Mouse (Mus musculus): Measurements from ENCODE around the gene Chrdl2. TPM values are rescaled to one million over a fixed set of nuclear protein-coding genes. Genes with fewer than 3 reads are reported as not detected.
"Not testable (repeated sequence)": the region's sequence is repeated elsewhere in the genome, so short reads cannot be mapped to it uniquely, and the experiment has no call there.

Chrdl2 gene
- total RNA-seq, 2 experiments from 2014 or later, result not detected

DNA sequence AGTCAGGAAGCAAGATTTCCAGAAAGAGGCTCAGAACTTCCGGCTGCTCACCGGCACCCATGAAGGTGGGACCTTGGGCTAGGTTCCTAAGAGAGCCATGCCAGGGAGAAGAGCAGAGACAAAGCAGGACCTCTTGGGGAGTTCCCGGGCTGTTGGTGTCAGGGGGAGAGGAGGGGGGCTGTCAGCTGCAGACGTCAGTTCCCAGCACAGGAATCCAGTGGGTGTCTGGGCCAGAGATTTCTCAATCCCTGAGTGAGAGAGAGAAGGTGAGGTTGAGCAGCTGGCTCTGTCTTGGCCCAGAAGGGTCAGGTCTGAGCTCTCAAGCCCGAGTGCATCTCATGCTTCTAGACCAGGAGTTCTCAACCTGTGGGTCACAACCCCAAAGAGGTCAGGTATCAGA lies 27.7 kb downstream of the Chrdl2 start:
- intact Hi-C loops (cut with DNase I), result no loop called here
- no peak for DNase-seq

DNA sequence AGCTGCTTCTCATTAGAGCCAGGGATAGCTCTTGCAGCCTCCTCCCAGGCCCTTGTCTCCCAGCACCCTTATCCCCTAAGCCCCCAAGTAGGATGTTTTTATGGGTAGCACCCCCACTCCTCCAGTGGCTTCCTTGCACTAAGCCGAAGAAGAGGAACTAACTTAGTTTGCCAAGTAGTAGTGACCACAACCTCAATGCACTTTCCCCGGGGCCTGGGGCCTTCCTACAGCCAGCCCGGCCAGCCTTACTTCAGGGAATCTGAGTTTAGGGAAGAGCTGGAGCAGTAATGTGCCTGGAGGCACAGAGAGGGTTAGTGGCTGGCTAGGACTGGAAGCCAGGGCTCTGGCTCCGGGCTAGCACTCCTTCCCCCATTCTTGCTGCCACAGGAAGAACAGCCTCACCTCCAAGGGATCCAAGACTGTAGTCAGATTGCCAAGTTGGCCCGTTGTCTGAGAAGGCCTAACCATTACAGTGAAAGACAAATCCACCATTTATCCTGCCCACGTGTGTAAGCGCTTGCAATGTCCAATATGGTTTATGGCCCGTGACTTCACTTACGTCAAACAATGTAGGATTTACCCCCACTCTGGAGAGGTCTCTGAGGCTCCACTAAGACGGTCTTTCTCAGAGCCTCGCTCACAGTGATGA lies 29.0 kb downstream of the Chrdl2 start:
- peak; percentile 33 for DNase-seq
- intact Hi-C loops (cut with DNase I), result no loop called here

DNA sequence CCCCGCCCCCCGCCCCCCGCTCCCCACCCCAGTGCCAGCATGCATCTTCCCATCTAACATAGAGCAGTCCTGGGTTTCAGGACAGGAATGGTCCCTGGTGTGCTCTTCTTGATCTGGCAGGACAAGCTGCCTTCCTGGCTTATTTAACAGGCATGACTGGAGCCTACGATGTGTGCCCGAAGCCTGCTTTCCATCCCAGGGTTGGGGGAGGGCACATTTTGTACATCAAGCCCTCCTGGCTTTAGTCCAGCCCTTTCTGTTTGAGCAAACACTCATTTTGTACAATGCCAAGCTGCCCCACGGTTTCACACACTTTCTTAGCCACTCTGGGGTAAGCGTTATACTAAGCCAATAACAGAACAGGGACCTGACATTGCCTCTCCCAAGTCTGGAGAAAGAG lies 30.1 kb downstream of the Chrdl2 start:
- intact Hi-C loops (cut with DNase I), result no loop called here

DNA sequence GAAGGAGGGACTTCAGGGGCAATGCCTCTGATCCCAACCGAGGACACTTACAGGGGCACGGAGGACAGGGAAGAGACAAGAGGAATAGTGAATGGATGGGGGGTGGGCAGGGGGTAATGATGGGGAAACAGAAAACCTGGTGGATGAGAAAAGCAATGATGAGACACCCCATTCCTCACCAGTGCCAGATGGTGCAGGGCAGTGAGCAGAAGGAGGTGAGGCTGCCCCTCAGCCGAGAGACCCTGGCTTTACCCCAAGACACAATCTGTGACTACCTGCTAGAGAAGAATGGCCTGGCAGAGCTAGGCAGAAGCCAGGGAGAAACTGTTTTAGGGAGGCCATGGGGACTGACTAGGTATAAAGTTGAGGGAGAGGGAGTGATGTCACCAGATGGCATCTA lies 30.5 kb downstream of the Chrdl2 start:
- DNase-seq, result peak; percentile 80
- intact Hi-C loops (cut with DNase I), result no loop called here

More for the DNA sequence above, 30.1 kb downstream of the Chrdl2 start:
- peak; percentile 81 for DNase-seq

DNA sequence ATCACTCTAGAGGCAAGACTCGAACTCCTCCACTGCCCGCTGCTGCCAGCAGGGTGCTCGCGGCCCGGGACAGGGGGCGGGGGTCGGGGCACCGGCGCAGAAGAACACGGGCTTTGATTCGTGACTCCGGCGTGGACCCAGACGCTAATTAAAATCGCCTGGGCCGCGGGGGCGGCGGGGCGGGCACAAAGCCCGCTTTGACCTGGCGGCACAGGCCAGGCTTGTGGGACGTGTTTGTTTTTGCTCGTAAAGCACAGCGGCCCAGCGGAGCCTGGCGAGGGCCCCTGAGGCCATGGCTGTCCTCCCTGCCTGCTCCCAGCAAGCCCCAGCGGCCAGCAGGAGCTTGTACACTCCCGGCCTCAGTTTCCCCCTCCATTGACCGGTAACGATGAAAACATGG lies 36.1 kb downstream of the Chrdl2 start:
- no peak for DNase-seq
- intact Hi-C loops (cut with DNase I), result no loop called here

DNA sequence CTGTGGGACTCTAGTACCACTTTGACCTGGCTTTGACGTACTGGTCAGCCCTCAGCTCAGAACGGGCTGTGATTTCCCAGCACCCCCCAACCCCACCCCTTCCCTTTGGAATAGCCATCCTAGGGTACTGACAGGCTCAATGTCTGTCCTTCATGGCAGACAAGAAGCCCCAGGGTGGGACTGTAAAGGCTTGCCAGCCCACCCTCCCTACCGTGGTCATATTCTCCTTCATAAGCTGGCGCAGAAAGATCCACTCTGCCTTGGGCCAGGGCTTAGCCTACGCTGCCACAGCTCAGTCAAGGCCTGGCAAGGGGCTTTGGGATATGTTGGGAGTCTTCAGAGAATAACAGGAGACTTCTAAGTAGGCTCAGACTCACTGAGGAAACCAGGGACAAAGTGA lies 37.1 kb downstream of the Chrdl2 start:
- no peak for DNase-seq

DNA sequence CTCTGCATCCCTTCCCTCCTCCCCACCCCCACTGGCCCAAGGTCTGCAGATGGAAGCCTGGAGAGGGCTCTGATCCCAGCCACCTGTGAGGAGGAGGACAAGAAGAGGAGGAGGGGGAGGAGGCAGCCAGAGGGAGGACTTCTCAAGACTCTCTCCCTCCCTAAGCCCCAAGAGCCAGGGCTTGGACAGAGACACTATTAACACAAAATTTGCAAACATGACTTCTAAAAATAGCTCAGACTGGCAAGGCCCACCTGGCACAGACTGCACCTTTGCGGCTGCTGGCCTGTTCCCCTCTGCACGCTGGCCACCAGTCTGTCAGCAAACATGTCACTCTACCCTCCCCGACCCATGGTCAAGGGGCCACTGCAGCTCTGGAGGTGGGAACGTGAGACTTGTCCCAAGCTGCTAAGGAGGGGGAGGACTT lies 37.6 kb downstream of the Chrdl2 start:
- peak; percentile 54 for DNase-seq
- intact Hi-C loops (cut with DNase I), result no loop called here

More for the DNA sequence above, 37.1 kb downstream of the Chrdl2 start:
- intact Hi-C loops (cut with DNase I), result no loop called here

DNA sequence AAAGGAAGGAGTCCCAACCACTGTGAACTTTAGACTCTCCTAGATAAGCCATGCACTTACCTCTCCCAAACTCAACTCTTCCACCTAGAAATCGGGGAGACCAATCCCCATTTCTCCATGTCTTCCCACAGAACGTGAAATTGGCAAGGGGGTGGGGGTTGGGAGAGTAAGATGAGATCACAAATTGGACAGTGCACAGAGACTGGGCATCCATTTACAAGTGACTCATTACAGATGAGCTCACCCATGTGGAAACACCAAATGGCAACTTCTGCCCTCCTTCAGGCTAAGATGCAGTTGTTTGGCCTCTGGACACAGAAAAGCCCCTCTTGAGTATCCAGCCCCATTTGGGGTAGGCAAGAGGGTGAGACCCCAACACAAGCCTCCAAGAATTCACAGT lies 40.5 kb downstream of the Chrdl2 start:
- intact Hi-C loops (cut with DNase I), result no loop called here
- DNase-seq, result peak; percentile 41

DNA sequence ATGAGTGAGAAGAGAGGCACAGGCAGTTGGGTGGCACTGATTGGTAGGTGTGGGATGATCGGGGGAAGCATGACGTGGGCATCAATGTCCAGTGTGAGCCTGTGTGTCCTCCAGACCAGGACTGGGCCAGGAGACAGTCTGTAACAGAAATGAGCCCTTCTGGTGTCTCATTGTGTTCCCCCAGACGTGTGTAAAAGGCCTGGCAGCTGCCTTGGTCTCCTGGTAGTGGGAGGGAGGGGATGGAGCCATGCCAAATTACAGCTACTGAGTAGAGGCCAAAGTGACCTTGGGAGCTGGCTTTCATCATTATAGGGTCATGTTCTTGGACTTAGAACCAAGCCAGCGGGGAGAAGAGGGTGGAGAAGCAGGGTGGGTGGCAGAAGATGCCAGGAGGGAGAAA lies 45.9 kb downstream of the Chrdl2 start:
- intact Hi-C loops (cut with DNase I), result no loop called here
- peak; percentile 69 for DNase-seq

DNA sequence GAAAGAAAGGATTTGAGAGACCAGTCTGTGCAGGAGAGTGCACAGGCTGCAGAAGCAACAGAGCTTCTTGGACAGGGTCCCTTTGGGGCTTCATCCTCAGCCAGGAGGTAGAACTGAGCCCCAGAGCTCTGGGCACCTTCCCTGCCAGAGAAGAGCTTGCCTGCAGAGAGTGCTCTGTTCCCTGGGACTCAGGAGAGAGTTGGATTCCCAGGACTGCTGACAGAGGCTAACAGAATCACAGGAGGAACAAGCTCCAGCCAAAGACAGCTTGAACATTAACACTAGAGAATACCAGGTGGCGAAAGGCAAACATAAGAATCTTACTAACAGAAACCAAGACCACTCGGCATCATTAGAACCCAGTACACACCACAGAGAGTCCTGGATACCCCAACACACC lies 47.0 kb downstream of the Chrdl2 start:
- DNase-seq; intact Hi-C loops (cut with DNase I): not testable (repeated sequence)

DNA sequence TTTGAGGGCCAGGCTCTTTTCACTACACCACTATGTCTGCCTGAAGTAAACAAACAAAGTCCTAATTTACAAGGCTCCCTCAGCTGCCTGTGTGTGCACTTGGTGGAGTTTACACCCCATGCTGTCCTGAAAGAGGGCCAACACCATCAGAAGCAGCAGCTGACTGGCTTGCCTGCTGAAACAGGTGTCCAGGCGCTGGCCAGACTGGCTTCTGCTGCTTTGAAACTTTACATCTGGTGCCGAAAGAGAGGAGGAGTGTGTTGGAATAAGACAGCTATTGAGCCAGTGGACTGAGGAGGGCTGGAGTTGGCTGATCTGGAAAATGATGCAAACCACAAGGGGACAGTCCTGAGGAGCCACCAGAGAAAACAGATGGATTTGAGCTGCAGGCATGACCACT lies 68.0 kb downstream of the Chrdl2 start:
- peak; percentile 58 for DNase-seq
- intact Hi-C loops (cut with DNase I), result no loop called here

DNA sequence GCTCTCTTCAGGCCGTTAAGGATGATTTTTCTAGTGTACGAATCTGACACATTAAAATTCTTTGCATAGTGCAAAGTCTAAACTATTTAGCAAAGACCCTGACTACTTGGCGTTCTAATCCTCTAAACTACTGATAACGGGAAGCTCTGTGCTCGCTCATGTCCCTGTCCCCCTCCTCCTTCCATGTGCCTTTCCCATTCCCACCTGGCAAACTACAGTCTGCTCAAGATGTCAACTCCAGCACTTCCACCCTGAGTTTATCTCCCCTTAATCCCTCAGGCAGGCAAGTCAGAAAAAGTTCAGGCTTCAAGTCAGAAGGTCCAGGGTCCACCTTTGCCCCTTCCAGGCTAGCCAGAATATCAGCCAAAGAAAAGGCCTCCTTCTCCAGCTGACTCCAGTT lies 70.3 kb downstream of the Chrdl2 start:
- no peak for DNase-seq
- intact Hi-C loops (cut with DNase I), result no loop called here

DNA sequence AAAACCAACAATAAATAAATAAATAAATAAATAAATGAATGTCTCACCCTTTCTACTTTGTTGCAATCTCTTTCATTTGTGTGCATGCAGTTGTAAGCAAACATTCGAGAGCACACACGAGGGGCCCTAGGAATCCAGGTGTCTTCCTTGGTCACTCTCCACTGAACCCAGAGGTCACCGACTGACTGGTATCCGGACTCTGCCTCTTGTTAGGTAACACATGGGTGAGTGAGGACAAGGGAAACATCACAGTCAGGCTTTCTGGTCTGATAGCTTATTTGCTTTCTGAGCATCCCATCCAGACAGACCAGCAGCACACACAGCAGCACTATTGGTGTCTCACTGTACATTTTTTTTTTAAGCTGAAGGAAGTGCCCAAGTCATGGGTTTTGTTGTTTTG lies 71.1 kb downstream of the Chrdl2 start:
- DNase-seq, result no peak
- intact Hi-C loops (cut with DNase I), result no loop called here

DNA sequence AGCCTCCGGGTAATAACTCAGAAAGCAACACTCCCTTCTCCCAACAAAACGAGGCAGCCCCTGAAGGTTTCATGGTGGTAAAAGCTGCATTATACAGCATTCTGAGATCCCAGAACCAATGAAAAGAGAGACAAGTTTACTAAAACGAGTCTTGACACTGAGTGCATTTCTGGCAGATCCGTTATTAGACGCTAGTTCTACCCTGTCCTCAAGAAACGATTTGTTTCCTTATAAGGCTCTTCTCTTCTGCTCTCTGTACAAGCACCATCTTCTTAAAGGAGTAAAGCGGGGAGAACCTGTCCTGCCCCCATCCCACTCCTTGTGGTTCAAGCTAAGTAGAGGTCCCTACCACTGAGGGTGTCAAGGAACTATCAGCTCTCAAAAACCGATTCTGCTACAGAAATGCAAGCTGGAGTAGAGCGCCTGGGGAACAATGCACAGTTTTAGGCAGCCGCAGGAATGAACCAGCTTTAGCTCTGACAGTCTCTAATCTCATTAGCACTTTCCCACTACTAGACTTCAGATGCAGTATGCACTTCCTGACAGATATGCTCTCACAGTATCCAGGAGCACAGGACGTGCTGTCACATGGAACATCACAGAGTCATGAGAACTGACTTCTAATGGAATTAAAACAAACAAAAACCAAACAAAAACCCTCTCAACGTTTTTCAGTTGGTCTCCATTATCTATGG lies 74.3 kb downstream of the Chrdl2 start:
- intact Hi-C loops (cut with DNase I), result no loop called here

DNA sequence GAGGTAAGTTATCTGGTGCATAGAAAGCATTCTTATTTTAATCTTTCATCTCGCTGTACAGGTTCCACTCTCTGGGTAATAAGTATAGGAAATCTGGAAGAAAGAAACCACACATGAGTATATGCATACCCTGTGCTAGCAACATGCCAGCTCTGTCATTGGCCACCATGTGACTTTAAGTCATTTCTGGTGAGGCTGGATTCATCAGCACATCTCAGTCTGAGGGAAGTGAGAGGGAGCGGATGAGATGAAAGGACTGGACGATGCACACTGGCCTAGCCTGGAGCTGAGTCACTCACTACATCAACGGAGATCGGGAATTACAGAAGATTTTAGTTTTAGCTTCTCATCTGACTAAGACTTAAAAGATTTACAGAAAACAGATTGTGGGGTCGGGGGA lies 76.9 kb downstream of the Chrdl2 start:
- no peak for DNase-seq
- intact Hi-C loops (cut with DNase I), result no loop called here

More for the DNA sequence above, 74.3 kb downstream of the Chrdl2 start:
- no peak for DNase-seq

DNA sequence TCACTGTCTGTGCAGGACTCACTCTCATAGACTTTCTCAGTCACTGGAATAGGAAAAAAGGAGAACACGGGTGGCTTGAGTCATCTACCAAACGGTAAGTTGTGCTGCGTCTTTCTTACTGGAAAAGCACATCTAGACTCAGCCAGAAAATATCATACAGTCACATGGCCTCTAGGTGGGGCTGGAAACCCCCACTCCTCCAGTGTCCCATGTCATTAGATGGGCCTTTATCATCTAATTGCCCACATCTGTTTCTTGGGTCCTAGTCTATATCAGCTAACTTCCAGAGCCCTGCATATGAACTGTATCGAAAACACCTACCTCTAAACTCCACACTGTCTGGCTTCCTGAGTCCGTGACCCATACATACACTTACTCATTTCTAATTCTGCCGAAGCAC lies 77.8 kb downstream of the Chrdl2 start:
- DNase-seq, result no peak
- intact Hi-C loops (cut with DNase I), result no loop called here

Other genes starting within 250 kb of the Chrdl2 start
- gene Olfr521, start 242.7 kb upstream of the Chrdl2 start, total RNA-seq (2021), result not detected
- 1 to 10 TPM; 2.4 to 2.5 TPM for gene Neu3, start 177.8 kb upstream of the Chrdl2 start, total RNA-seq (2021)
- gene Xrra1, start 147.1 kb upstream of the Chrdl2 start, total RNA-seq (2021), result 1 to 10 TPM in 1 of 2 experiments, under 1 TPM in 1; 0.64 to 1.4 TPM
- 10 to 100 TPM; 83.1 to 90.7 TPM for gene Spcs2, start 142.7 kb upstream of the Chrdl2 start, total RNA-seq (2021)
- 10 to 100 TPM; 25.4 to 27.1 TPM for gene Rnf169, start 25.7 kb upstream of the Chrdl2 start, total RNA-seq (2021)
- 10 to 100 TPM; 49.6 to 51.8 TPM for gene Pold3, start 115.4 kb downstream of the Chrdl2 start, total RNA-seq (2021)
- 1 to 10 TPM; 6.8 to 7.6 TPM for gene Lipt2, start 153.1 kb downstream of the Chrdl2 start, total RNA-seq (2021)
- not detected for gene Kcne3, start 170.3 kb downstream of the Chrdl2 start, total RNA-seq (2021)
- 100 to 1,000 TPM; 266 to 271 TPM for gene Pgm2l1, start 221.2 kb downstream of the Chrdl2 start, total RNA-seq (2021)

Data from left cerebral cortex, postnatal 4 days (tissue).